Mouse (Mus musculus) ES-Bruce4 (cell line): ENCODE data around the gene Lin7a. TPM values are rescaled to one million over a fixed set of nuclear protein-coding genes. Genes with fewer than 3 reads are reported as not detected.

Experiments
- H3K27ac ChIP-seq: 2 replicates; pipeline ENCODE4 v1.5.1; 2012; ENCODE audit warnings: low read length, inconsistent platforms; ENCODE audit not compliant: insufficient read depth
- H3K27me3 ChIP-seq: 2 replicates; pipeline ENCODE4 v1.6.1; 2012; ENCODE audit warnings: mild to moderate bottlenecking, low read length, inconsistent platforms; ENCODE audit not compliant: control insufficient read depth, poor library complexity, insufficient read depth, severe bottlenecking
- H3K36me3 ChIP-seq: 2 replicates; pipeline ENCODE4 v1.6.1; 2012; ENCODE audit warnings: inconsistent platforms, mild to moderate bottlenecking, low read length, moderate library complexity; ENCODE audit not compliant: control insufficient read depth, poor library complexity, insufficient read depth, severe bottlenecking
- H3K4me1 ChIP-seq: one replicate; pipeline ENCODE4 v1.8.1; 2011; ENCODE audit warnings: low read length; ENCODE audit not compliant: control insufficient read depth, insufficient read depth
- H3K4me3 ChIP-seq: 2 replicates; pipeline ENCODE4 v1.5.1; 2011; ENCODE audit warnings: low read depth, mild to moderate bottlenecking, low read length
- H3K9ac ChIP-seq: 2 replicates; pipeline ENCODE4 v1.6.1; 2012; ENCODE audit warnings: low read depth, mild to moderate bottlenecking, inconsistent platforms; ENCODE audit not compliant: poor library complexity, severe bottlenecking
- H3K9me3 ChIP-seq: replicated peaks from 2 replicates; pipeline ENCODE4 v1.6.1; 2012; ENCODE audit warnings: mild to moderate bottlenecking, low read length, inconsistent platforms; ENCODE audit not compliant: control insufficient read depth, poor library complexity, insufficient read depth, severe bottlenecking
- CTCF ChIP-seq: IDR thresholded peaks from one replicate; pipeline ENCODE4 v1.8.1; 2011; ENCODE audit warnings: low read depth, low read length
- EP300 ChIP-seq: IDR thresholded peaks from 2 replicates; pipeline ENCODE4 v1.6.1; 2011; ENCODE audit warnings: low read depth, low read length; ENCODE audit not compliant: insufficient read depth
- POLR2A ChIP-seq: IDR thresholded peaks from one replicate; pipeline ENCODE4 v1.8.1; 2011; ENCODE audit warnings: low read length; ENCODE audit not compliant: insufficient read depth
- polyA plus RNA-seq: library from polyadenylated mRNA; stranded (reverse); fragments of >200 nt; gene quantifications from 2 replicates; pipeline ENCODE4 v1.2.4, GENCODE M21; 2011; ENCODE audit warnings: low read depth; ENCODE audit not compliant: missing spikeins, insufficient read depth, insufficient read length

Gene Lin7a
- polyA plus RNA-seq, 1 experiment, result not detected

GRCm38 (mm10) chr10:107272131-107272803, 781 bp downstream of the Lin7a start:
- peaks cover 8% of the 10 kb centered on the region for H3K27me3 ChIP-seq
- no peaks in the 10 kb centered on the region for H3K36me3 ChIP-seq
- H3K9ac ChIP-seq, result 0 out of 2 replicates have a peak overlapping the region, but pooled peaks have one; percentile 14
- no peaks in the 10 kb centered on the region for H3K9me3 ChIP-seq
- H3K27ac ChIP-seq, result no peak overlapping the region
- no peaks in the 10 kb centered on the region for H3K4me1 ChIP-seq
- H3K4me3 ChIP-seq, result peak overlapping the region; percentile 56
- TF ChIP-seq EP300, result no peak
- no peak for TF ChIP-seq CTCF
- TF ChIP-seq POLR2A, result no peak

DNA sequence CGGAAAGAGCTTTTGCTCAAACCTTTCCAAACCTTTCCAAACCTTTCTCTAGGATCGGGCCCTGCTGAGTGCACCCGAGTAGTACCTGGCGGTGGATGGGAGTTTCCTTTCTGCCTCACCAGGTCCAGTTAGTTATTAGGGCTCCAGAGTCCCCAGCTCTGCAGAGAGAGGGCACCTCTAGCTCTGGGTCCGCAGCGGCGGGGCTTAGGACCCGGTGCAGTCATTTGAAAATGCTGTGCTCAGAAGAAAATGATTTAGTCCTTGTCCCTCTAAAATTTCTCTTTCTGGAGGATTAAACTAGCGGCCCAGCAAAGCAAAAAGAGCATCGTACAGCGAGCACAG, 1.3 kb downstream of the Lin7a start:
- H3K27ac ChIP-seq, result no peak overlapping the region
- no peak for TF ChIP-seq CTCF
- TF ChIP-seq EP300, result no peak
- H3K4me1 ChIP-seq, result no peaks in the 10 kb centered on the region
- H3K4me3 ChIP-seq, result peak overlapping the region; percentile 56
- no peaks in the 10 kb centered on the region for H3K9me3 ChIP-seq
- peaks cover 8% of the 10 kb centered on the region for H3K27me3 ChIP-seq
- no peaks in the 10 kb centered on the region for H3K36me3 ChIP-seq
- H3K9ac ChIP-seq, result 0 out of 2 replicates have a peak overlapping the region, but pooled peaks have one; percentile 14

- Histone ChIP-seq H3K4me1 (no peaks in the 10 kb centered on the region), H3K36me3 (no peaks in the 10 kb centered on the region), H3K27me3 (peaks cover 8% of the 10 kb centered on the region), H3K9me3 (no peaks in the 10 kb centered on the region), H3K9ac (no peak overlapping the region), H3K4me3 (no peak overlapping the region), H3K27ac (no peak overlapping the region)
- TF ChIP-seq EP300, result no peak
- no peak for TF ChIP-seq POLR2A
- no peak for TF ChIP-seq CTCF
Observed at GRCm38 (mm10) chr10:107273848-107274247, 2.4 kb downstream of the Lin7a start.

GRCm38 (mm10) chr10:107274785-107275184, 3.3 kb downstream of the Lin7a start:
- H3K27ac ChIP-seq, result no peak overlapping the region
- no peaks in the 10 kb centered on the region for H3K9me3 ChIP-seq
- TF ChIP-seq CTCF (no peak), POLR2A (no peak), EP300 (no peak)
- H3K9ac ChIP-seq, result no peak overlapping the region
- no peaks in the 10 kb centered on the region for H3K36me3 ChIP-seq
- H3K4me3 ChIP-seq, result no peak overlapping the region
- peaks cover 8% of the 10 kb centered on the region for H3K27me3 ChIP-seq
- no peaks in the 10 kb centered on the region for H3K4me1 ChIP-seq

- TF ChIP-seq CTCF (no peak), POLR2A (no peak), EP300 (no peak)
- Histone ChIP-seq H3K36me3 (no peaks in the 10 kb centered on the region), H3K27me3 (peaks cover 5% of the 10 kb centered on the region), H3K9ac (no peak overlapping the region), H3K27ac (no peak overlapping the region), H3K4me3 (no peak overlapping the region), H3K9me3 (no peaks in the 10 kb centered on the region), H3K4me1 (no peaks in the 10 kb centered on the region)
Observed at GRCm38 (mm10) chr10:107276647-107277046, 5.2 kb downstream of the Lin7a start.

DNA sequence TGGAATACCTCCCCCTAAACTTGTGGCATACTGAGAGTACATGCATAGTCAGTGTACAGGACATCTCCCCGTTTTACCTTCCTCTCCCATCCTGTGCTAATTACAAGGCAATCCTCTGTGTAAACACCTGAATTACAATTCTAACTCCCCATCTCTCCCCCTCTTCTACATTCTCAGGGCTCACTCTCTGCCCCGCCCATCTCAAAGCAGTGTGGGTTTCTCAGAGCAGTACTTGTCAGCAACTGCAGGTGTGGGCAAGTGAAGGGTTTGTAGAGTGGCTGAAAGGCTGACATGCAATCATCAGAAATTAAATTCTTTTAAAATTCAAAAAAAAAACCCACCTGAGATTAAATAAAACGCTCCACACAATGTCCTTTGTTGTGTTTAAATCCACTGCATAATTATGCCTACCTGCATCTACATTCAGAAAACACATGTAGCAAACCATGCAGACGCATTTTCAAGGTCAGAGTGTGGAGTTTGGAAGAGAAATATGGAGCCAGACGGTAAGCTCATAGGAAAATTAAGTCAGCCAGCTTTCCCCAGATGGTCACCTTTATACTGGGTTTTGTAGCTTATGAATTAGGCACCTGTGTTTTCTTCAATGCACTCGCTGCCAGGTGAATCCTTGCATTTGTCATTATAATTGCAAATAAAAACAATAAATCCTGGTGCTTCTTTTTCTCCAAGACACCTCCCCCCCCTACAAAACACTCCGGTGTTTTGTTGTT, 22.6 kb downstream of the Lin7a start:
- TF ChIP-seq EP300 (no peak), CTCF (no peak), POLR2A (no peak)
- Histone ChIP-seq H3K4me3 (no peak overlapping the region), H3K36me3 (no peaks in the 10 kb centered on the region), H3K9ac (no peak overlapping the region), H3K27ac (no peak overlapping the region), H3K9me3 (no peaks in the 10 kb centered on the region), H3K27me3 (no peaks in the 10 kb centered on the region), H3K4me1 (no peaks in the 10 kb centered on the region)
